In the genomic region with DNA sequence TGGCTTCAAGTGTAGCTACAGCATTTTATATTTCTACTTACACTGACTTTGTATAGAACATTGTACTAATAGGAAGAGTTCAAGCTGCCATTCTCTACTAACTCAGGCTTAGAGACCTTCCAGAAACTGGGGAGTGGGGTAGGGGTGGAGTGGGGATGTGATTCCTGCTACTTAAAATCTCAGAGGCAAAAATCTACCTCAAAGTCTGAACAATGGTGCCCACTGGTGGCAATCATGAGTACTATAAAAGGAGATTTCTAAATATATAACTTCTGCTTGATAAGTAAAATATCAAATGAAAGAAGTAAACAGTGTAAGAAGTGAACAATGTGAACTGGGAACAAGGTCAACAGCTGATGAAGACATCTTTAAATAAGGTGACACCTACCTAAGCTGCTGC, we compare ENCODE assay signal across 8 mouse cellular contexts.
DNase-seq lines count a peak whose midpoint lies in the region; ATAC-seq lines count a peak whose summit lies in the region.

No protein-coding gene starts in this region.

- peak; percentile 16 to 41 for DNase-seq in adrenal gland, adult 18-20 months (ENCODE audit: low spot score in 2 of 2)
- no peak for DNase-seq in adrenal gland, adult 2 months
- peak; percentile 22 for DNase-seq in kidney, adult 9 months
- DNase-seq in kidney, adult 11 months, result no peak
- DNase-seq in urinary bladder, postnatal 14 days (ENCODE audit: low spot score), result peak; percentile 33
- no peak for DNase-seq in urinary bladder, postnatal 4 days (ENCODE audit: low spot score in 2 of 2)

- ATAC-seq in monocyte, adult 5-6 weeks (replicated peaks; ENCODE audit: insufficient number of reproducible peaks, low FRiP score, low TSS enrichment, poor library complexity, severe bottlenecking), result no peak
- no peak for ATAC-seq in granulocyte monocyte progenitor cell, adult 5-6 weeks (replicated peaks; ENCODE audit: poor library complexity, severe bottlenecking)

Comparison
In these comparisons a context has a peak if more than half of its experiments do, and no peak if none do; other contexts are left out.
1. DNase-seq: peak in adrenal gland, adult 18-20 months (2 of 2), kidney, adult 9 months (single experiment) and urinary bladder, postnatal 14 days (single experiment); none in adrenal gland, adult 2 months (single experiment), kidney, adult 11 months (single experiment) and urinary bladder, postnatal 4 days (0 of 2).